Mouse (Mus musculus) cerebellum, adult 11-12 months (tissue): ENCODE measurements around the gene Pax4.

Source experiments
- DNase-seq: peaks from one replicate; pipeline ENCODE4 v3.0.0; 2022

Pax4 gene

GRCm38 (mm10) chr6:28449253-28449652 lies at the start of gene Pax4:
Pax4 (minus strand) TSS chr6:28449353.
- no peak for DNase-seq

- no peak for DNase-seq
These were observed 48.7 kb upstream of the Pax4 start for GRCm38 (mm10) chr6:28497837-28498236.

GRCm38 (mm10) chr6:28491198-28491597 lies 42.0 kb upstream of the Pax4 start:
- DNase-seq = no peak

- no peak for DNase-seq
These were observed 41.5 kb upstream of the Pax4 start for GRCm38 (mm10) chr6:28490612-28491011.

GRCm38 (mm10) chr6:28488204-28488851 lies 39.2 kb upstream of the Pax4 start:
- DNase-seq = no peak

- no peak for DNase-seq
These were observed 37.8 kb upstream of the Pax4 start for GRCm38 (mm10) chr6:28486905-28487304.

- no peak for DNase-seq
These were observed 37.3 kb upstream of the Pax4 start for GRCm38 (mm10) chr6:28486471-28486870.

GRCm38 (mm10) chr6:28486008-28486407 lies 36.9 kb upstream of the Pax4 start:
- no peak for DNase-seq

GRCm38 (mm10) chr6:28482711-28483315 lies 33.7 kb upstream of the Pax4 start:
- DNase-seq = no peak

GRCm38 (mm10) chr6:28480752-28481492 lies 31.8 kb upstream of the Pax4 start:
- no peak for DNase-seq

GRCm38 (mm10) chr6:28479865-28480751 lies 31.0 kb upstream of the Pax4 start:
- DNase-seq = peak; percentile 99

- DNase-seq = no peak
These were observed 25.7 kb upstream of the Pax4 start, which contains the start of gene Snd1 for GRCm38 (mm10) chr6:28474839-28475238. Snd1 (plus strand) TSS chr6:28475139.

GRCm38 (mm10) chr6:28474211-28474610 lies 25.1 kb upstream of the Pax4 start:
- DNase-seq = no peak

- no peak for DNase-seq
These were observed 22.3 kb upstream of the Pax4 start for GRCm38 (mm10) chr6:28471284-28472035.

- no peak for DNase-seq
These were observed 21.5 kb upstream of the Pax4 start for GRCm38 (mm10) chr6:28470621-28471020.

- no peak for DNase-seq
These were observed 21.0 kb upstream of the Pax4 start for GRCm38 (mm10) chr6:28470017-28470602.

- DNase-seq = no peak
These were observed 15.5 kb upstream of the Pax4 start for GRCm38 (mm10) chr6:28464630-28465029.

- peak; percentile 68 for DNase-seq
These were observed 11.4 kb upstream of the Pax4 start for GRCm38 (mm10) chr6:28460534-28460933.

- no peak for DNase-seq
These were observed 10.1 kb upstream of the Pax4 start for GRCm38 (mm10) chr6:28459221-28459668.

- DNase-seq = no peak
These were observed 1.8 kb upstream of the Pax4 start for GRCm38 (mm10) chr6:28450977-28451376.

- DNase-seq = no peak
These were observed 1.3 kb upstream of the Pax4 start for GRCm38 (mm10) chr6:28450481-28450880.

GRCm38 (mm10) chr6:28447937-28448336 lies 1.2 kb downstream of the Pax4 start:
- no peak for DNase-seq
